Mouse (Mus musculus) olfactory bulb, adult 2 months (tissue): ENCODE measurements at regions not wholly inside any gene's neighbourhood (a gene's known extent, or its start where the extent isn't known, plus 50 kb on each side); places are given as distances from the start of the nearest gene placed in this dataset.

Source experiments
- CTCF ChIP-seq: fragments of 200-500 bp; IDR thresholded peaks from 2 replicates; pipeline ENCODE4 v1.5.1; 2012; ENCODE audit warnings: low read depth, mild to moderate bottlenecking, low read length, moderate library complexity; ENCODE audit not compliant: insufficient read depth
- POLR2A ChIP-seq: fragments of 200-500 bp; IDR thresholded peaks from 2 replicates; pipeline ENCODE4 v1.6.1; 2012; ENCODE audit warnings: mild to moderate bottlenecking, low read depth, low read length, moderate library complexity; ENCODE audit not compliant: insufficient read depth

DNA sequence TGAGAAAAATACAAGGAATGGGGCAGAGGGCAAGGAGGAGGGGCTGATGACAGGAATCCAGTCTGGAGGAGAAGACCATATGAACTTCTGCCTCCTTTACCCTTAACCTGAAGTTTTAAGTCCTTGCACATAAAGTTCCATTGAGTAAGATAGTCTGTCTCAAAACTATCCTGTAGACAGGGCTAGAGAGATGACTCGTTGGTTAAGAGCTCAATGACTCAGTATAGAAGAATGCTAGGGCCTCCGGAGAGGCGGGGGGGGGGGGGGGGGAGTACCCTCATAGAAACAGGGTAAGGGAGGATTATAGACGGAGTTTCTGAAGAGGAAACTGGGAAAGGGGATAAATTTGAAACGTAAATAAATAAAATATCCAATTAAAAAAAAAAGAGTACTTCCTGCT lies 191.8 kb upstream of the Gcfc2 start:
- TF ChIP-seq CTCF (no peak), POLR2A (no peak)
